Mouse (Mus musculus) gastrocnemius, adult 8-10 months (tissue): ENCODE results near the gene Gm12248. TPM values are rescaled to one million over a fixed set of nuclear protein-coding genes. Genes with fewer than 3 reads are reported as not detected.

Experiments
- DNase-seq, 2 experiments: peaks; one replicate each; pipeline ENCODE4 v3.0.0; 2022; ENCODE audit warnings: low spot score in 2 of 2
- total RNA-seq, 4 experiments: library from RNA; stranded (reverse); gene quantifications; 2 replicates each; pipeline ENCODE4 v1.2.4; 2022

The Gm12248 gene
- total RNA-seq, 4 experiments from 2014 or later: not detected

GRCm38 (mm10) chr11:58033635-58034034 is 59.3 kb downstream of the Gm12248 start:
- peak; percentile 43 to 48 for DNase-seq

GRCm38 (mm10) chr11:58031176-58031575 is 61.8 kb downstream of the Gm12248 start:
- DNase-seq: no peak

GRCm38 (mm10) chr11:58029869-58030268 is 63.1 kb downstream of the Gm12248 start:
- no peak for DNase-seq

GRCm38 (mm10) chr11:58028981-58029380 is 64.0 kb downstream of the Gm12248 start:
- DNase-seq: no peak

GRCm38 (mm10) chr11:58026860-58027259 is 66.1 kb downstream of the Gm12248 start:
- DNase-seq: no peak

GRCm38 (mm10) chr11:58026337-58026736 is 66.6 kb downstream of the Gm12248 start:
- no peak for DNase-seq

- DNase-seq: no peak
Measured at GRCm38 (mm10) chr11:58025881-58026280, 67.1 kb downstream of the Gm12248 start.

- DNase-seq: no peak
Measured at GRCm38 (mm10) chr11:58024671-58025070, 68.3 kb downstream of the Gm12248 start.

- DNase-seq: no peak
Measured at GRCm38 (mm10) chr11:58024271-58024670, 68.7 kb downstream of the Gm12248 start.

GRCm38 (mm10) chr11:58021618-58022017 is 71.3 kb downstream of the Gm12248 start:
- no peak for DNase-seq

- no peak for DNase-seq
Measured at GRCm38 (mm10) chr11:58021095-58021494, 71.8 kb downstream of the Gm12248 start.

GRCm38 (mm10) chr11:58018701-58019100 is 74.2 kb downstream of the Gm12248 start:
- no peak for DNase-seq

GRCm38 (mm10) chr11:58018287-58018686 is 74.6 kb downstream of the Gm12248 start:
- peak in 1 of 2 experiments; percentile 19 for DNase-seq

- no peak for DNase-seq
Measured at GRCm38 (mm10) chr11:58017422-58017821, 75.5 kb downstream of the Gm12248 start.

- DNase-seq: no peak
Measured at GRCm38 (mm10) chr11:58016371-58016770, 76.6 kb downstream of the Gm12248 start.

GRCm38 (mm10) chr11:58015339-58015738 is 77.6 kb downstream of the Gm12248 start:
- no peak for DNase-seq

- DNase-seq: no peak
Measured at GRCm38 (mm10) chr11:58014604-58015003, 78.3 kb downstream of the Gm12248 start.

Other genes starting within 250 kb of the Gm12248 start
- gene Larp1, start 84.1 kb downstream of the Gm12248 start, total RNA-seq: 100 to 1,000 TPM in 3 of 4 experiments, 10 to 100 TPM in 1; 98.4 to 121 (median 107) TPM
- gene Cnot8, start 11.0 kb upstream of the Gm12248 start, total RNA-seq: 10 to 100 TPM; 30.3 to 36.8 (median 32.5) TPM
- gene Gemin5, start 75.4 kb upstream of the Gm12248 start, total RNA-seq: 10 to 100 TPM in 2 of 4 experiments, 1 to 10 TPM in 2; 9.0 to 11.3 (median 10.1) TPM
- 10 to 100 TPM; 33.9 to 39.7 (median 37.6) TPM for gene Mrpl22, start 78.5 kb upstream of the Gm12248 start, total RNA-seq
- 1 to 10 TPM; 7.9 to 9.9 (median 8.3) TPM for gene Igtp, start 106.4 kb upstream of the Gm12248 start, total RNA-seq
- gene Irgm2, start 106.5 kb upstream of the Gm12248 start, total RNA-seq: 10 to 100 TPM in 2 of 4 experiments, 1 to 10 TPM in 2; 8.3 to 11.3 (median 9.9) TPM
- not detected for gene 4930438A08Rik, start 181.7 kb upstream of the Gm12248 start, total RNA-seq
- 1 to 10 TPM; 2.5 to 5.3 (median 3.1) TPM for gene Zfp692, start 213.9 kb upstream of the Gm12248 start, total RNA-seq
- gene Zfp672, start 237.2 kb upstream of the Gm12248 start, total RNA-seq: 10 to 100 TPM; 39.8 to 49.3 (median 40.6) TPM
- gene Sh3bp5l, start 237.6 kb upstream of the Gm12248 start, total RNA-seq: 10 to 100 TPM; 22.1 to 27.2 (median 24.4) TPM